ENCODE assay signal across 8 mouse cellular contexts in genomic region chr4:155172909-155173821, GRCm38 (mm10). TPM values are rescaled to one million over a fixed set of nuclear protein-coding genes. Genes with fewer than 3 reads are reported as not detected.
A peak's percentile ranks its signal among the peaks of the same experiment; 100 is the strongest.
DNase-seq lines count a peak whose midpoint lies in the region; ATAC-seq and TF ChIP-seq lines count a peak whose summit lies in the region.

No protein-coding gene starts in this region.

- H3K27ac ChIP-seq in embryonic facial prominence, embryonic 12.5 days = peak overlapping the region; percentile 94
- peak overlapping the region; percentile 96 for H3K27ac ChIP-seq in kidney, embryonic 14.5 days (ENCODE audit: low read depth, low read length)
- peak overlapping the region; percentile 90 for H3K27ac ChIP-seq in limb, embryonic 14.5 days (replicated peaks; ENCODE audit: low read depth, low read length)
- peak overlapping the region; percentile 71 for H3K27ac ChIP-seq in midbrain, postnatal 0 days (ENCODE audit: low read depth, low read length)

- peaks cover 80% of the 10 kb centered on the region for H3K4me1 ChIP-seq in embryonic facial prominence, embryonic 12.5 days
- H3K4me1 ChIP-seq in kidney, embryonic 14.5 days (ENCODE audit: control insufficient read depth, insufficient read depth, low read length) = peaks cover 72% of the 10 kb centered on the region
- peaks cover 77% of the 10 kb centered on the region for H3K4me1 ChIP-seq in limb, embryonic 14.5 days (ENCODE audit: control insufficient read depth, insufficient read depth, low read length)
- peaks cover 45% of the 10 kb centered on the region for H3K4me1 ChIP-seq in midbrain, postnatal 0 days (ENCODE audit: insufficient read depth, low read length)

- H3K36me3 ChIP-seq in embryonic facial prominence, embryonic 12.5 days = peaks cover 4% of the 10 kb centered on the region; the same call in 1 of the 2 replicates
- H3K36me3 ChIP-seq in kidney, embryonic 14.5 days (ENCODE audit: control insufficient read depth, insufficient read depth, low read length) = no peaks in the 10 kb centered on the region
- H3K36me3 ChIP-seq in limb, embryonic 14.5 days (ENCODE audit: control insufficient read depth, insufficient read depth, low read length) = no peaks in the 10 kb centered on the region
- H3K36me3 ChIP-seq in midbrain, postnatal 0 days (ENCODE audit: insufficient read depth, low read length) = no peaks in the 10 kb centered on the region

- H3K27me3 ChIP-seq in embryonic facial prominence, embryonic 12.5 days = no peaks in the 10 kb centered on the region
- no peaks in the 10 kb centered on the region for H3K27me3 ChIP-seq in kidney, embryonic 14.5 days (ENCODE audit: control insufficient read depth, insufficient read depth, low read length)
- H3K27me3 ChIP-seq in limb, embryonic 14.5 days (ENCODE audit: control insufficient read depth, insufficient read depth, low read length) = no peaks in the 10 kb centered on the region
- no peaks in the 10 kb centered on the region for H3K27me3 ChIP-seq in midbrain, postnatal 0 days (ENCODE audit: insufficient read depth, low read length)

- peak; percentile 11; the same call in 1 of the 2 replicates for ATAC-seq in frontal cortex, adult (ENCODE audit: low TSS enrichment)
- peak; percentile 79 for ATAC-seq in embryonic facial prominence, embryonic 12.5 days (ENCODE audit: insufficient number of reproducible peaks, insufficient read depth, low FRiP score, low TSS enrichment)
- peak; percentile 90 for ATAC-seq in kidney, embryonic 14.5 days (ENCODE audit: low FRiP score, low TSS enrichment)
- ATAC-seq in limb, embryonic 14.5 days (ENCODE audit: low FRiP score, low read depth) = peak; percentile 79
- ATAC-seq in midbrain, postnatal 0 days (ENCODE audit: low FRiP score) = peak; percentile 57

- no peak for TF ChIP-seq POLR2A in limb, embryonic 14.5 days (IDR thresholded peaks at IDR 0.05; ENCODE audit: borderline replicate concordance, extremely low read depth, insufficient read depth, insufficient read length)

- 10% methylated on average over 21 of the region's 21 CpGs for WGBS in embryonic facial prominence, embryonic 12.5 days
- 21% methylated on average over 21 of the region's 21 CpGs for WGBS in kidney, embryonic 14.5 days
- WGBS in limb, embryonic 14.5 days = 19% methylated on average over 21 of the region's 21 CpGs
- 11% methylated on average over 21 of the region's 21 CpGs for WGBS in midbrain, postnatal 0 days

- peak overlapping the region; percentile 32 for H3K4me2 ChIP-seq in embryonic facial prominence, embryonic 12.5 days (replicated peaks)
- peak overlapping the region; percentile 30 for H3K4me2 ChIP-seq in kidney, embryonic 14.5 days (replicated peaks; ENCODE audit: low read depth, low read length)
- H3K4me2 ChIP-seq in limb, embryonic 14.5 days (replicated peaks; ENCODE audit: low read depth, low read length, severe bottlenecking) = peak overlapping the region; percentile 41
- H3K4me2 ChIP-seq in midbrain, postnatal 0 days (ENCODE audit: low read depth, low read length, poor library complexity, severe bottlenecking) = peak overlapping the region; percentile 33

- H3K9ac ChIP-seq in embryonic facial prominence, embryonic 12.5 days = 0 out of 2 replicates have a peak overlapping the region, but pooled peaks have one; percentile 0
- peak overlapping the region; percentile 32 for H3K9ac ChIP-seq in kidney, embryonic 14.5 days (ENCODE audit: low read depth, low read length)
- H3K9ac ChIP-seq in limb, embryonic 14.5 days (ENCODE audit: low read depth, low read length, severe bottlenecking) = peak overlapping the region; percentile 34
- H3K9ac ChIP-seq in midbrain, postnatal 0 days (replicated peaks; ENCODE audit: low read length, poor library complexity, severe bottlenecking) = peak overlapping the region; percentile 33; the same call in 1 of the 2 replicates

- H3K4me3 ChIP-seq in embryonic facial prominence, embryonic 12.5 days = no peak overlapping the region; the same call in 1 of the 2 replicates
- no peak overlapping the region for H3K4me3 ChIP-seq in kidney, embryonic 14.5 days (ENCODE audit: low read length)
- peak overlapping the region; percentile 10; the same call in 1 of the 2 replicates for H3K4me3 ChIP-seq in limb, embryonic 14.5 days (replicated peaks; ENCODE audit: low read length)
- no peak overlapping the region for H3K4me3 ChIP-seq in midbrain, postnatal 0 days (ENCODE audit: low read depth, low read length)

- no peak for TF ChIP-seq CTCF in midbrain, postnatal 0 days (IDR thresholded peaks at IDR 0.05)

- DNase-seq in frontal cortex, postnatal 25 days (ENCODE audit: low spot score in 2 of 2) = no peak
- DNase-seq in heart, adult 9 months (ENCODE audit: low spot score in 2 of 2) = peak; percentile 92 to 93
- peak; percentile 97 for DNase-seq in limb, embryonic 14.5 days (ENCODE audit: low spot score)
- peak; percentile 91 for DNase-seq in midbrain, postnatal 0 days (ENCODE audit: low spot score)
- DNase-seq in testis, postnatal 10 days (ENCODE audit: low spot score) = peak; percentile 89

- H3K9me3 ChIP-seq in embryonic facial prominence, embryonic 12.5 days = no peaks in the 10 kb centered on the region
- no peaks in the 10 kb centered on the region for H3K9me3 ChIP-seq in kidney, embryonic 14.5 days (ENCODE audit: control insufficient read depth, low read length)
- no peaks in the 10 kb centered on the region for H3K9me3 ChIP-seq in limb, embryonic 14.5 days (ENCODE audit: control insufficient read depth, low read length)
- H3K9me3 ChIP-seq in midbrain, postnatal 0 days (ENCODE audit: low read length) = no peaks in the 10 kb centered on the region

RNA-seq across cellular contexts. Expression of gene Ski, which starts 49.2 kb away (rescaled TPM):
- polyA plus RNA-seq in embryonic facial prominence, embryonic 12.5 days (2016; fragmentation: Nextera tagmentation; extraction: Ambion mirVana) = 16.8 and 17.7 TPM in 2 replicates
- 24.0 and 24.5 TPM in 2 replicates for polyA plus RNA-seq in kidney, embryonic 14.5 days (2014; fragmentation: Nextera tagmentation; extraction: Ambion mirVana)
- 88.7 and 109 TPM in 2 replicates for polyA plus RNA-seq in limb, embryonic 14.5 days (2012; rRNA removed)
- polyA plus RNA-seq in limb, embryonic 14.5 days (2014; fragmentation: Nextera tagmentation; extraction: Ambion mirVana) = 44.0 and 47.5 TPM in 2 replicates
- 59.8 and 63.1 TPM in 2 replicates for total RNA-seq in midbrain, postnatal 0 days (2014; rRNA removed)
- 7.1 and 8.4 TPM in 2 replicates for polyA plus RNA-seq in midbrain, postnatal 0 days (2015; fragmentation: Nextera tagmentation; extraction: Ambion mirVana)

Comparison
In these comparisons a context has a peak if more than half of its experiments do, and no peak if none do; other contexts are left out.
1. ATAC-seq: peak in every context shown above with its lines; median percentile 90 in kidney, embryonic 14.5 days; 79 in embryonic facial prominence, embryonic 12.5 days; 79 in limb, embryonic 14.5 days; 57 in midbrain, postnatal 0 days; 11 in frontal cortex, adult.
2. DNase-seq: peak in heart, adult 9 months (2 of 2), limb, embryonic 14.5 days (single experiment), midbrain, postnatal 0 days (single experiment) and testis, postnatal 10 days (single experiment); none in frontal cortex, postnatal 25 days (0 of 2).
3. Peak in every context shown above with its lines, with median percentiles within 50 percentile points of each other: H3K27ac ChIP-seq, H3K4me2 ChIP-seq and H3K9ac ChIP-seq.